17 mouse cellular contexts compared by ENCODE assay signal in genomic region chr11:67538557-67538956, GRCm38 (mm10).
DNase-seq lines count a peak whose midpoint lies in the region; ATAC-seq and TF ChIP-seq lines count a peak whose summit lies in the region.
"Had no signal": no experiment of that assay in that cellular context is flagged by ENCODE, and none has a peak within 500 bp of the region (broad histone marks: within the 10 kb centered on the region; RNA-seq: fewer than 3 reads in every experiment).

No protein-coding gene starts in this region.

- no peaks in the 10 kb centered on the region for H3K4me1 ChIP-seq in midbrain, embryonic 11.5 days (ENCODE audit: control insufficient read depth, insufficient read depth, low read length)
- H3K4me1 ChIP-seq in midbrain, embryonic 10.5 days, result no peaks in the 10 kb centered on the region
- no peaks in the 10 kb centered on the region for H3K4me1 ChIP-seq in forebrain, embryonic 14.5 days (ENCODE audit: control insufficient read depth, insufficient read depth, low read length)
- no peaks in the 10 kb centered on the region for H3K4me1 ChIP-seq in hindbrain, embryonic 16.5 days (ENCODE audit: control insufficient read depth, insufficient read depth, low read depth, low read length)
- H3K4me1 ChIP-seq: hindbrain, embryonic 10.5 days; neural tube, embryonic 15.5 days had no signal

- H3K36me3 ChIP-seq in midbrain, embryonic 11.5 days (ENCODE audit: control insufficient read depth, insufficient read depth, low read length), result no peaks in the 10 kb centered on the region
- no peaks in the 10 kb centered on the region for H3K36me3 ChIP-seq in midbrain, embryonic 10.5 days
- no peaks in the 10 kb centered on the region for H3K36me3 ChIP-seq in macrophage (ENCODE audit: inconsistent target)
- no peaks in the 10 kb centered on the region for H3K36me3 ChIP-seq in forebrain, embryonic 14.5 days (ENCODE audit: control insufficient read depth, insufficient read depth, low read length)
- no peaks in the 10 kb centered on the region for H3K36me3 ChIP-seq in hindbrain, embryonic 16.5 days (ENCODE audit: control insufficient read depth, insufficient read depth, low read length)
- H3K36me3 ChIP-seq: embryonic facial prominence, embryonic 13.5 days; heart, embryonic 13.5 days; hindbrain, embryonic 10.5 days; neural tube, embryonic 15.5 days had no signal

- H3K9ac ChIP-seq in midbrain, embryonic 11.5 days (ENCODE audit: low read length), result no peak overlapping the region
- no peak overlapping the region for H3K9ac ChIP-seq in forebrain, embryonic 14.5 days (ENCODE audit: low read length)
- H3K9ac ChIP-seq in hindbrain, embryonic 16.5 days (ENCODE audit: low read depth, low read length), result no peak overlapping the region
- H3K9ac ChIP-seq: embryonic facial prominence, embryonic 13.5 days; heart, embryonic 13.5 days; neural tube, embryonic 15.5 days had no signal

- intact Hi-C loops in gastrocnemius, adult 2 months (cut with DNase I), result no loop called here
- intact Hi-C loops in gastrocnemius, postnatal 14 days (cut with DNase I; ENCODE audit: low total_unique reads), result loop anchor here (10.0 kb wide), 1 partner anchor 106 kb away; no protein-coding TSS in a partner anchor

- no peaks in the 10 kb centered on the region for H3K79me2 ChIP-seq in macrophage (ENCODE audit: inconsistent target)

- H3K4me3 ChIP-seq in gastrocnemius, adult 2 months, result no peak overlapping the region
- no peak overlapping the region for H3K4me3 ChIP-seq in midbrain, embryonic 11.5 days (ENCODE audit: low read depth, low read length)
- no peak overlapping the region for H3K4me3 ChIP-seq in midbrain, embryonic 10.5 days
- H3K4me3 ChIP-seq in macrophage (ENCODE audit: inconsistent target), result no peak overlapping the region
- H3K4me3 ChIP-seq in forebrain, embryonic 14.5 days (ENCODE audit: low read depth, low read length), result no peak overlapping the region
- no peak overlapping the region for H3K4me3 ChIP-seq in hindbrain, embryonic 16.5 days (ENCODE audit: low read length)
- H3K4me3 ChIP-seq: embryonic facial prominence, embryonic 13.5 days; heart, embryonic 13.5 days; hindbrain, embryonic 10.5 days; megakaryocyte, embryonic 14.5 days; neural tube, embryonic 15.5 days had no signal

- WGBS in midbrain, embryonic 11.5 days, result 82% methylated on average over 6 of the region's 6 CpGs
- WGBS in midbrain, embryonic 10.5 days, result 82% methylated on average over 6 of the region's 6 CpGs
- whole genome bisulfite sequencing in macrophage (ENCODE audit: missing documents), result 78% methylated on average over 6 of the region's 6 CpGs
- 85% methylated on average over 6 of the region's 6 CpGs for WGBS in forebrain, embryonic 14.5 days
- WGBS in hindbrain, embryonic 16.5 days, result 83% methylated on average over 6 of the region's 6 CpGs

- peak; percentile 56 for DNase-seq in gastrocnemius, adult 2 months
- no peak for DNase-seq in gastrocnemius, postnatal 14 days
- peak; percentile 37 for DNase-seq in midbrain, embryonic 11.5 days (ENCODE audit: low spot score, missing footprints)
- DNase-seq in midbrain, embryonic 10.5 days (ENCODE audit: low spot score), result no peak
- no peak for DNase-seq in forebrain, embryonic 14.5 days (ENCODE audit: low spot score)
- DNase-seq: adrenal gland, postnatal 36 days; cerebellum, postnatal 25 days; kidney, adult 18-20 months; thymus, postnatal 36 days had no signal

- H3K27ac ChIP-seq in gastrocnemius, adult 2 months, result peak overlapping the region; percentile 54
- no peak overlapping the region for H3K27ac ChIP-seq in midbrain, embryonic 11.5 days (ENCODE audit: low read depth, low read length)
- H3K27ac ChIP-seq in midbrain, embryonic 10.5 days (replicated peaks), result no peak overlapping the region
- 0 out of 2 replicates have a peak overlapping the region, but pooled peaks have one; percentile 24 for H3K27ac ChIP-seq in macrophage
- no peak overlapping the region for H3K27ac ChIP-seq in forebrain, embryonic 14.5 days (ENCODE audit: low read depth, low read length)
- no peak overlapping the region for H3K27ac ChIP-seq in hindbrain, embryonic 16.5 days (ENCODE audit: low read depth, low read length)
- H3K27ac ChIP-seq: embryonic facial prominence, embryonic 13.5 days; heart, embryonic 13.5 days; hindbrain, embryonic 10.5 days; neural tube, embryonic 15.5 days had no signal

- no peaks in the 10 kb centered on the region for H3K27me3 ChIP-seq in midbrain, embryonic 11.5 days (ENCODE audit: control insufficient read depth, insufficient read depth, low read length)
- H3K27me3 ChIP-seq in midbrain, embryonic 10.5 days (ENCODE audit: low read depth, poor library complexity, severe bottlenecking), result no peaks in the 10 kb centered on the region
- H3K27me3 ChIP-seq in forebrain, embryonic 14.5 days (replicated peaks; ENCODE audit: control insufficient read depth, insufficient read depth, low read length), result no peaks in the 10 kb centered on the region
- H3K27me3 ChIP-seq in hindbrain, embryonic 16.5 days (replicated peaks; ENCODE audit: control insufficient read depth, insufficient read depth, low read length), result no peaks in the 10 kb centered on the region
- H3K27me3 ChIP-seq: embryonic facial prominence, embryonic 13.5 days; heart, embryonic 13.5 days; neural tube, embryonic 15.5 days had no signal

- ATAC-seq in midbrain, embryonic 11.5 days (ENCODE audit: low FRiP score), result no peak
- ATAC-seq in forebrain, embryonic 14.5 days, result no peak
- no peak for ATAC-seq in hindbrain, embryonic 16.5 days

- H3K9me3 ChIP-seq in midbrain, embryonic 11.5 days (ENCODE audit: control insufficient read depth, low read length), result no peaks in the 10 kb centered on the region
- no peaks in the 10 kb centered on the region for H3K9me3 ChIP-seq in midbrain, embryonic 10.5 days (replicated peaks)
- no peaks in the 10 kb centered on the region for H3K9me3 ChIP-seq in forebrain, embryonic 14.5 days (replicated peaks; ENCODE audit: control insufficient read depth, low read length)
- H3K9me3 ChIP-seq in hindbrain, embryonic 16.5 days (ENCODE audit: control insufficient read depth, low read length), result no peaks in the 10 kb centered on the region
- H3K9me3 ChIP-seq: embryonic facial prominence, embryonic 13.5 days; heart, embryonic 13.5 days; hindbrain, embryonic 10.5 days; megakaryocyte, embryonic 14.5 days; neural tube, embryonic 15.5 days had no signal

- TF ChIP-seq CTCF in gastrocnemius, adult 2 months (IDR thresholded peaks at IDR 0.05), result no peak

- no peak overlapping the region for H3K4me2 ChIP-seq in midbrain, embryonic 11.5 days
- no peak overlapping the region for H3K4me2 ChIP-seq in forebrain, embryonic 14.5 days (ENCODE audit: low read length)
- H3K4me2 ChIP-seq in hindbrain, embryonic 16.5 days (ENCODE audit: low read length), result no peak overlapping the region
- H3K4me2 ChIP-seq: embryonic facial prominence, embryonic 13.5 days; heart, embryonic 13.5 days; liver, embryonic 11.5 days; neural tube, embryonic 15.5 days had no signal

Comparison
In these comparisons a context has a peak if more than half of its experiments do, and no peak if none do; other contexts are left out.
1. DNase-seq: peak in gastrocnemius, adult 2 months (single experiment) and midbrain, embryonic 11.5 days (single experiment); none in gastrocnemius, postnatal 14 days (single experiment), midbrain, embryonic 10.5 days (single experiment) and forebrain, embryonic 14.5 days (single experiment).
2. H3K27ac ChIP-seq: peak in gastrocnemius, adult 2 months (single experiment) and macrophage (single experiment); none in midbrain, embryonic 11.5 days (single experiment), midbrain, embryonic 10.5 days (single experiment), forebrain, embryonic 14.5 days (single experiment) and hindbrain, embryonic 16.5 days (single experiment).